Mouse (Mus musculus): ENCODE data around the gene Kank1. TPM values are rescaled to one million over a fixed set of nuclear protein-coding genes. Genes with fewer than 3 reads are reported as not detected.

Kank1 gene
- polyA plus RNA-seq, 1 experiment from 2014 or later, result 8.0 TPM

DNA sequence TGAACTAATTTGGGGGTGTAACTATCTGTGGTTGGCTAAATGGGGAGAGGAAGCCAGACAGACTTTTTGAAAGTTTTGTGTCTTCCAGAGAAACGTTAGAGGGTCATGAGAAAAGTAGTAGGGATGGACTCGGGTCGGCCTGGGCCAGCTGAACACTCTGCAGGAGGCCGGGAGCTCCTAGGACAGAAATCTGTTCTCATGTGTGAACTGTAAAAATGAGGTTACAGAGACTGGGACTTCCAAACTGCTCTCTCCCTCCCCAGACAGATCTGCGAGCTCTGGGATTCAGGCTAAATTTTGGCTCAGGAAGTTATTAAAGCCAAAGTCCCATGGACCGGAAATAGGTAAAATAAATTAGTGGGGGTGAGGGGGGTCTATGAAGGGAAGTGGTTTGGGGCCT, 198.0 kb downstream of the Kank1 start:
- H3K4me3 ChIP-seq, result no peak overlapping the region
- H3K9ac ChIP-seq, result no peak overlapping the region
- H3K4me2 ChIP-seq, result no peak overlapping the region
- peaks cover 6% of the 10 kb centered on the region; the same call in 1 of the 2 replicates for H3K27me3 ChIP-seq (replicated peaks)
- H3K36me3 ChIP-seq, result peaks cover 9% of the 10 kb centered on the region; the same call in 1 of the 2 replicates
- no peaks in the 10 kb centered on the region for H3K9me3 ChIP-seq (replicated peaks)
- no peak overlapping the region for H3K27ac ChIP-seq
- 53% methylated on average over 6 of the region's 6 CpGs for WGBS (ENCODE audit: insufficient replicate concordance)
- 0 out of 2 replicates have a peak, but pooled peaks cover 5% of the 10 kb centered on the region for H3K4me1 ChIP-seq
- no peak for ATAC-seq

DNA sequence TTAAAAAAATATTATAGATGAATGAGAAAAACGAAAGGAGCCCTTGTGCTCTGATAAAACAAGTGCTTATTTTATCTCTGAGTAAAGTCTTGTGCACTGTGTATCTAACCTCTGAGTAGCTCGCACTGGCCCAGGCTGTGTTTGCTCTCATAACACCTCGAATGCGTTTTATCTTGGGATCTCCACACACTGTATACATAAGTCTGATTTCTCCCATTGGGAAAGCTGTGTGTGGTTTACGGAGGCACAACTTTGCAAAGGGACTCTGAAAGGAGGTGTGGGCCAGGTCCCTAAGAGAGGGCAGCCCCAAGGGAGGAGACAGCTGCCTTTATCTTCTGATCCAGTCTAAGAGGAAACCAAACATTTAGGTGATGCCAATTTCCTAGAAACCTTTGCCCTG, 198.6 kb downstream of the Kank1 start:
- Histone ChIP-seq H3K4me1 (0 out of 2 replicates have a peak, but pooled peaks cover 5% of the 10 kb centered on the region), H3K27ac (no peak overlapping the region), H3K27me3 (replicated peaks) (peaks cover 6% of the 10 kb centered on the region; the same call in 1 of the 2 replicates), H3K9me3 (replicated peaks) (no peaks in the 10 kb centered on the region), H3K9ac (no peak overlapping the region), H3K4me2 (no peak overlapping the region), H3K4me3 (no peak overlapping the region), H3K36me3 (peaks cover 4% of the 10 kb centered on the region; the same call in 1 of the 2 replicates)
- ATAC-seq, result no peak
- WGBS (ENCODE audit: insufficient replicate concordance), result 52% methylated on average over 5 of the region's 5 CpGs

DNA sequence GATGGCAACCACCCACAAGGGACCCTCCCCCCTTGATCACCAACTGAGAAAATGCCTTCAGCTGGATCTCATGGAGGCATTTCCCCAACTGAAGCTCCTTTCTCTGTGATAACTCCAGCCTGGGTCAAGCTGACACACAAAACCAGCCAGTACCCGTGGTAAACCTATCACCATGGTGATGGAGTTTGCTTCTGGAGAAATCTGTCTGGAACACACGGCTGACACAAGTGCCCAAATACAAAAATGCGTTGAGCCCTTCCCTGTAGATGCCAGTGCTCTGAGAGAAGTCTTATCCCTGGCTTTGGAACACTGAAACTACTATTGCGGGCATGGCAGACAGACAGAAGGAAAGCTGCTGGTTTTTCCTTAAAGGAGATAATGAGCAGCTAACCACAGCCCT, 199.4 kb downstream of the Kank1 start:
- H3K4me1 ChIP-seq, result 0 out of 2 replicates have a peak, but pooled peaks cover 5% of the 10 kb centered on the region
- peaks cover 6% of the 10 kb centered on the region; the same call in 1 of the 2 replicates for H3K27me3 ChIP-seq (replicated peaks)
- ATAC-seq, result no peak
- no peak overlapping the region for H3K4me2 ChIP-seq
- H3K9ac ChIP-seq, result no peak overlapping the region
- H3K36me3 ChIP-seq, result no peaks in the 10 kb centered on the region; the same call in 1 of the 2 replicates
- WGBS (ENCODE audit: insufficient replicate concordance), result 60% methylated on average over 4 of the region's 4 CpGs
- H3K4me3 ChIP-seq, result no peak overlapping the region
- H3K9me3 ChIP-seq (replicated peaks), result no peaks in the 10 kb centered on the region
- no peak overlapping the region for H3K27ac ChIP-seq

DNA sequence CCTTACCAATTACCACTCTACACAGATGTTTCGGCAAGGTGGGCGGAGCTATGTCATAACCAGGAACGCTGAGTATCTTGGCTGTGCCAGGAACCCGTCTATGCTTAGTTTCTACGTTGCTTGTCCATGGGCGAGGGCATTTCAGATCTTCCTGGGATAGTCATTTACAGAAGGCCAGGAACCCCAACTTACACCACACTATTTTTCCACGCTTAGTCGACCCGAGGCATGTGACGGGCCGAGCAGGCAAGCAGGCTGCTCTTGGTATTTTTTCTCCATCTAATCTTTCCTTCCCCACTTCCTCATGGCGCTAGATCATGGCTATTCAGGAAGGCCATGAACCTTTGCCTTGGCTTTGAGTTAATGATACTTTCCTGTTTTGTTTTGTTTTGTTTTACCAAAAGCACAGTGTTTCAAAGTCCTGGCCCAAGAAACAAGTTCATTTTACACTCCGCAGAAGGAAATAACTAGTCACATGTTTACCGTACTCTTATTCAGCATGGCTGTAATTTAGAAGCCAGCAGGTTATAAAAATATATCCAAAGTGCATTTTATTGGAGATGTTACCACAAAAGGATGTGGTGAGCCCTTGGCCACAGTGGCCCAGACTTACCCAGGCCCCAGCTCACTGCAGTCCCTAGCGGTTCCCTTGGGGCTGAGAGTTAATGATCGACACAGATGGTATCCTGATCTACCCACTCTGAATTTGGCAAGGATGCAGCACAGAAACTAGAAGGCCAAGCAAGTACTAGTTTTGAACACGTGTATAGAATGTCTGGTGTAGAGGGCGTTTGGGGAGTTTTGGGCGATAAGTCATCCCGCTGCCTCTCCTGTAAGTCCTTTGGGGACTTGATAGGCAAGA, 200.2 kb downstream of the Kank1 start:
- WGBS (ENCODE audit: insufficient replicate concordance), result 64% methylated on average over 20 of the region's 20 CpGs
- no peaks in the 10 kb centered on the region for H3K36me3 ChIP-seq
- H3K4me1 ChIP-seq, result 0 out of 2 replicates have a peak, but pooled peaks cover 5% of the 10 kb centered on the region
- no peak overlapping the region for H3K27ac ChIP-seq
- H3K4me2 ChIP-seq, result no peak overlapping the region
- H3K27me3 ChIP-seq (replicated peaks), result peaks cover 6% of the 10 kb centered on the region; the same call in 1 of the 2 replicates
- no peak overlapping the region for H3K4me3 ChIP-seq
- no peak for ATAC-seq
- H3K9me3 ChIP-seq (replicated peaks), result no peaks in the 10 kb centered on the region
- no peak overlapping the region for H3K9ac ChIP-seq

DNA sequence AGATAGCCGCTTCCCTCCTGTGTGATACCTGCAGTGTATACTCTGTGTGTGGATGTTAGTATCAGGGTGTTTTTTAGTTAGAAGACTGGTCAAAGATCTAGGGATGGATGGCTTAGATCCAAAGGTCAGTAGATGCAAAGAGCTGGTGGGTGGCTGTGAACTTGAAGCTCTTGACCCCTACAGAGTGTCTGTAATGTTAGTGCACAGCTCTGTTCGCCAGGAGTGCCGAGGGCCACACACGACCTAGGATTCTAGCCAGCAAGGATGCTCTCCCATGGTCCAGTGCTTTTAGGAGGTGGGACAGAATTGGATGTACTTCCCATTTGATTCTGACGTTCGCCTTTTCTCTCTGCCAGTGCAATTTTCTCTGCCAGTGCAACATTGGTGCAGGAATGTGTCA, 201.5 kb downstream of the Kank1 start:
- H3K9me3 ChIP-seq (replicated peaks), result no peaks in the 10 kb centered on the region
- H3K4me3 ChIP-seq, result no peak overlapping the region
- H3K9ac ChIP-seq, result no peak overlapping the region
- H3K36me3 ChIP-seq, result no peaks in the 10 kb centered on the region
- peaks cover 6% of the 10 kb centered on the region; the same call in 1 of the 2 replicates for H3K27me3 ChIP-seq (replicated peaks)
- WGBS (ENCODE audit: insufficient replicate concordance), result 74% methylated on average over 6 of the region's 6 CpGs
- H3K4me1 ChIP-seq, result 0 out of 2 replicates have a peak, but pooled peaks cover 5% of the 10 kb centered on the region
- ATAC-seq, result no peak
- H3K4me2 ChIP-seq, result no peak overlapping the region
- no peak overlapping the region for H3K27ac ChIP-seq

DNA sequence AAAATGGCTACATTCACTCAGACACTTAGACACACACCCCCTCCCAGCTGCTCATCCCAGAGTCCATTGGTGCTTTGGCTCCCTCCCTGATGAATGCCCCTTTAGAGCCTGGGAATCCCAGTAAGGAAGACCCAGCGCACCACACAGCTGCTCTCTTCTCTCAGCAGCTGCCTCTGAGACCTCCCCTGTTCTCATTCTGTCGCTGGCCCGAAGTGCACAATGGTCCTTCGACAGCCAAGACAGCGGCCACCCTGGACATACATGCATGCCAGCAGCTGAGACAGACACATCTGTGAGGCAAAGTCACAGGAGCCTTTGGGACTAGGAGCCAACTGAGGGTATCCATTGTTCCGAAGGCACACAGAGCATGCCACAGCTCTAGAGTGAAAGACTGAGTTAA, 203.0 kb downstream of the Kank1 start:
- no peaks in the 10 kb centered on the region for H3K36me3 ChIP-seq
- H3K9me3 ChIP-seq (replicated peaks), result no peaks in the 10 kb centered on the region
- H3K4me2 ChIP-seq, result no peak overlapping the region
- 0 out of 2 replicates have a peak, but pooled peaks cover 5% of the 10 kb centered on the region for H3K4me1 ChIP-seq
- 73% methylated on average over 6 of the region's 6 CpGs for WGBS (ENCODE audit: insufficient replicate concordance)
- peaks cover 6% of the 10 kb centered on the region; the same call in 1 of the 2 replicates for H3K27me3 ChIP-seq (replicated peaks)
- H3K27ac ChIP-seq, result no peak overlapping the region
- ATAC-seq, result no peak
- no peak overlapping the region for H3K4me3 ChIP-seq
- no peak overlapping the region for H3K9ac ChIP-seq

DNA sequence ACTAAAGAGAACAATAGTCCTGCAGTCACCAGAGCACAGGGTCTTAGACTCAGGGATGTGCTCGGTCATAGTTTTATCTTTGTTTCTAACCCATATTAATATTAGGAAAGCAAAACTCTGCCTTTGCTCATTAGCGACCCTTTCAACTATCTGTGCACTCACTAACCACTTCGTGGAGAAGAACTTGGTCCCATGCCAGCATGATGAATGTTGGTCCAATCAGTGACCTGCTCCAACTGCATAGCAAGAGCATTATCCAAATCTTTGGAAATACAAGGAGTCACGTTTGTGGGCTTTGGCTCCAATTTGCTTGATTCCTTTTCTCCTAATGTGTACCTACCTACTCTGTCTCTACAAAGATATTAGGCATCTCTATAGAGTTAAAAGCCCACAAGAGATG, 204.0 kb downstream of the Kank1 start:
- no peak overlapping the region for H3K27ac ChIP-seq
- no peak overlapping the region for H3K4me2 ChIP-seq
- H3K9ac ChIP-seq, result no peak overlapping the region
- H3K36me3 ChIP-seq, result no peaks in the 10 kb centered on the region
- H3K9me3 ChIP-seq (replicated peaks), result no peaks in the 10 kb centered on the region
- H3K4me1 ChIP-seq, result 0 out of 2 replicates have a peak, but pooled peaks cover under 1% of the 10 kb centered on the region
- WGBS (ENCODE audit: insufficient replicate concordance), result 56% methylated on average over 4 of the region's 4 CpGs
- H3K27me3 ChIP-seq (replicated peaks), result peaks cover 6% of the 10 kb centered on the region
- ATAC-seq, result no peak
- no peak overlapping the region for H3K4me3 ChIP-seq

DNA sequence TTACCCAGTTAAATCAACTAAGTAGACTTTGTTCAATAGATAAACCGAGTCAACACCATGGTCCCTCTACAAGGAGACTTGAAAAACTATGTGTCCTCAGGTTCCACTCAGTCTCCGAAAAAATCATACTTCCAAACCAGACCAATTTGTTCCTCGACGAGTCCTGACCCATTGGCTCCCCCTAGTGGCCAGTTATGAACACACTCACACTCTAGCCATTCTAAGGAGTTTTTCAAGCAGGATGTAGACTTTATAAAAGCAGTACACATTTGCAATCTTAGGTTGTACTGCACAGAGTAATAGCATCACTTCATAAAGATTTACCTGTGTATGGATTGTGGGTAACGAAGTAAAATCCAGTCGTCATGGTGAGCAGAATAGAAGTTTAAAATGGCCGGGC, 208.3 kb downstream of the Kank1 start:
- Histone ChIP-seq H3K36me3 (no peaks in the 10 kb centered on the region), H3K27me3 (replicated peaks) (peaks cover 7% of the 10 kb centered on the region; the same call in 1 of the 2 replicates), H3K9ac (no peak overlapping the region), H3K9me3 (replicated peaks) (no peaks in the 10 kb centered on the region), H3K4me2 (no peak overlapping the region), H3K4me1 (no peaks in the 10 kb centered on the region), H3K27ac (no peak overlapping the region), H3K4me3 (no peak overlapping the region)
- no peak for ATAC-seq
- 21% methylated on average over 7 of the region's 7 CpGs for WGBS (ENCODE audit: insufficient replicate concordance)

DNA sequence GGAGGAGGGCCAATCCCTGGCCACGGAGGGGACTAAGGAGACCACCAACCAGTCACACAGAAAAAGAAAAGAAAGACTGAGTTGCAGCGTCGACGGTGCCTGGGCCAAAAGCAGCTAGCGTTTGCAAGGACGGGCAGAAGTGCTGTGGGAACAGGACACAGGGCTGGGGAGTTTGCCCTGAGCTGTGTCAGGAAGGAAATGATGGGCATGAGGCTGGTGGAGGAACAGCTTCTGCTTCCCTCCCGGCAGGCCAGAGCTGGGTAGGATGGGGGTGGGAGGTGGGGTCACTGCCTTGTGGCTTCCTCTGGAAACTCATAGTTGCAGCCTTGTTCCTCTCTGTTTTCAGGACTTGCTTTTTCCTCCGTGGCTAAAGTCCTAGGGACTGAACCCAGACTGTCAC, 209.1 kb downstream of the Kank1 start:
- ATAC-seq, result no peak
- Histone ChIP-seq H3K4me1 (no peaks in the 10 kb centered on the region), H3K9me3 (replicated peaks) (no peaks in the 10 kb centered on the region), H3K4me2 (no peak overlapping the region), H3K4me3 (no peak overlapping the region), H3K27me3 (replicated peaks) (peaks cover 7% of the 10 kb centered on the region; the same call in 1 of the 2 replicates), H3K27ac (no peak overlapping the region), H3K36me3 (no peaks in the 10 kb centered on the region), H3K9ac (no peak overlapping the region)
- 13% methylated on average over 8 of the region's 8 CpGs for WGBS (ENCODE audit: insufficient replicate concordance)

DNA sequence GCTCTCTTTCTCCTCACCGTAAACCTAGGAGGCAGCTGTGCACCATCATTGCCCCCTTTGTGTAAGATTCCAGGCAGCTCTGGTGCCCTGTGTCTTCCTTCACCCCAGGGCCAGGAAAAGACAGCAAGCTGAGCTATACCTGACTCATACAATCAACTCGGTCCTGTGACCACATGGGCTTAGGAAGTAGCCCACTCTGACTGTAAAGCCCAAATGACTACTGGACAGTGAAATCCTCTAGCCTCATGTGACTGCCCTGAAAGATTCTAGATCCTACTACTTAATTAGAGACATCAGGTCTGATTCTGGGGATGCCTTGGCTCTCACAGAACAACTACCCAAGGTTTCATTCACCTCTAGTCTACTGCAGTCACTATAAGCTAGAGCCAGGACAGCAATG, 209.9 kb downstream of the Kank1 start:
- Histone ChIP-seq H3K9ac (no peak overlapping the region), H3K36me3 (no peaks in the 10 kb centered on the region), H3K4me2 (no peak overlapping the region), H3K4me1 (no peaks in the 10 kb centered on the region), H3K4me3 (no peak overlapping the region), H3K27me3 (replicated peaks) (peaks cover 7% of the 10 kb centered on the region; the same call in 1 of the 2 replicates), H3K27ac (no peak overlapping the region), H3K9me3 (replicated peaks) (no peaks in the 10 kb centered on the region)
- no peak for ATAC-seq
- 45% methylated on average over 2 of the region's 2 CpGs for WGBS (ENCODE audit: insufficient replicate concordance)

DNA sequence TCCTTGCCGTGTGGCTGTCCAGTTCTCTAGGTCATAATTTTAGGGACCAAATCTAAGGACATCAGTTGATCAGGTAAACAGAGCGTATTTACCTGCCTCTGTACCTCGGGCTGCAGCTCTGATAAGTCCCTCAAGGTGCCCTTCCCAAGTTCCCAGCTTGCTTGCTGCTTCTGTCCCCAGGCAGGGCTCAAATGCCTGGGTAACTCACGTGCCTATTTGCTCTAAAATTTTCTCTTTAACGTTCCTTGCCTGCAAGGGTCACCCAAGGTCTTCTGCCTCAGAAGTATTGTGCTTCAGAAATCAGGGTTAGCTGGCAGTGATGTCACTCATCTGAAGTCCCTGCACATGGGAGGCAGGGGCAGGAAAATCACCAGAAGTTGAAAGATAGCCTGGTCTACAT, 210.6 kb downstream of the Kank1 start:
- no peaks in the 10 kb centered on the region for H3K4me1 ChIP-seq
- no peak for ATAC-seq
- no peaks in the 10 kb centered on the region for H3K9me3 ChIP-seq (replicated peaks)
- H3K36me3 ChIP-seq, result no peaks in the 10 kb centered on the region
- WGBS (ENCODE audit: insufficient replicate concordance), result 47% methylated on average over 5 of the region's 5 CpGs
- no peak overlapping the region for H3K4me2 ChIP-seq
- H3K9ac ChIP-seq, result no peak overlapping the region
- H3K27ac ChIP-seq, result no peak overlapping the region
- peaks cover 7% of the 10 kb centered on the region; the same call in 1 of the 2 replicates for H3K27me3 ChIP-seq (replicated peaks)
- no peak overlapping the region for H3K4me3 ChIP-seq

DNA sequence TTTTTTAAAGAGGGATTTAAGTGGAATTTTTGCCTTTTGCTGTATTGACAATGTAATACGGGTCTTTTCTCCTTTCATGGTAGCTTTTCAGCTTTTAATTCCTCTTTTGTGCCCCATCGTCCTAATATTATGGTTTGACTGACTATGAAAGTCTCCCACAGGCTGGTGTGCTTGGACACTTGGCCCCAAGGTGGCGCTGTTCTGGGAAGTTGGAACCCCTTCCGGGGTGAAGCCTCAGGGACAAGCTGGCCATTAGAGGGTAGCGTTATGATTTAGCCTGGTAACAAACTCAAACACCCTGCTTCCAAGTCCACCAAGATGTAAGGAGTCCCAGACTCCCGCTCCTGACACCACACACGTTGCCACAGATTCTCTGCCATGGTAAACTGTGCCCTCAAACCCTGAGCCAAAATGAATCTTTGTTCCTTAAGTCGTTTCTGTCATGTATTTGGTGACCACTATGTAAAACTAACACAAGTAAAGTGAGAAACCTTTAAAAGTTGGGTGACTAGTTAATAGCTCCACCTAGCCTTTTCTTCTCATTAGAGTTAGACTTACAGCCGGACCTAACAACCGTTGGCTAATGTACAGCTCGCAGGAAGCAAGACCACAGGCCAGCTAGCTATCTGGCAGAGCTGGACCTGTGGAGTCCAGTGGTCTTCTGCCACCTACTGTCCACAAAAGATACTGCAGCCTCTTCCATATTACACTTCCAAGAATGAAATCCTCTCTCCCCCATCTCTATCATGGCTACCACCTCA, 214.3 kb downstream of the Kank1 start:
- Histone ChIP-seq H3K4me2 (no peak overlapping the region), H3K4me1 (no peaks in the 10 kb centered on the region), H3K9me3 (replicated peaks) (no peaks in the 10 kb centered on the region), H3K4me3 (no peak overlapping the region), H3K27me3 (replicated peaks) (peaks cover 7% of the 10 kb centered on the region; the same call in 1 of the 2 replicates), H3K9ac (no peak overlapping the region), H3K27ac (no peak overlapping the region), H3K36me3 (no peaks in the 10 kb centered on the region)
- ATAC-seq, result no peak
- 35% methylated on average over 11 of the region's 11 CpGs for WGBS (ENCODE audit: insufficient replicate concordance)
